Mouse (Mus musculus): ENCODE results near the gene Dapk1. TPM values are rescaled to one million over a fixed set of nuclear protein-coding genes. Genes with fewer than 3 reads are reported as not detected.

Gene Dapk1
- polyA plus RNA-seq, 1 experiment from 2014 or later, result 33.2 TPM

DNA sequence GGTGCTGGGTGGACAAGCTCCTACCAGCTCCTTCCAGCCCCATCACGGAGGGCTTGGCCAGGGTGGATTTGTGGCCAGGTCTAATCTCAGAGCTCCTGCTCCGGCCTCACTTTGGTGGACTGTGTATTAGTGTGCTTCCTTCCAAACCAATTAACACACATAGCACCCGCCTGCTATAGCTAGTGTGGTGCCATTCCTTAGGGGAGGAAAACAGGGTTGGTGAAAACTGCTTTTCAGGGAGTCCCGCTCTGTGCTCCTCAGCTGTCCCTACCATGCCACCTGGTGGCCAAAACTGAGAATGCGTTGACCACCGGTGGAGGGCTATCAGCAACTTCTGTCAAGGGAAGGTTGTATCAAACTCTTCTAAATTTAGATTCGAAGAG, 142.3 kb downstream of the Dapk1 start:
- Histone ChIP-seq H3K4me3 (ENCODE audit: low read length) (no peak overlapping the region), H3K36me3 (ENCODE audit: control insufficient read depth, insufficient read depth, low read length) (peaks cover 9% of the 10 kb centered on the region; the same call in 1 of the 2 replicates), H3K27ac (ENCODE audit: low read depth, low read length) (no peak overlapping the region), H3K4me2 (ENCODE audit: low read length) (no peak overlapping the region), H3K4me1 (ENCODE audit: control insufficient read depth, insufficient read depth, low read depth, low read length) (peaks cover 3% of the 10 kb centered on the region; the same call in 1 of the 2 replicates), H3K9me3 (ENCODE audit: control insufficient read depth, low read length) (no peaks in the 10 kb centered on the region), H3K9ac (ENCODE audit: low read depth, low read length) (no peak overlapping the region), H3K27me3 (replicated peaks; ENCODE audit: control insufficient read depth, insufficient read depth, low read length) (no peaks in the 10 kb centered on the region)
- peak; percentile 67 for ATAC-seq
- WGBS, result 35% methylated on average over 7 of the region's 7 CpGs

DNA sequence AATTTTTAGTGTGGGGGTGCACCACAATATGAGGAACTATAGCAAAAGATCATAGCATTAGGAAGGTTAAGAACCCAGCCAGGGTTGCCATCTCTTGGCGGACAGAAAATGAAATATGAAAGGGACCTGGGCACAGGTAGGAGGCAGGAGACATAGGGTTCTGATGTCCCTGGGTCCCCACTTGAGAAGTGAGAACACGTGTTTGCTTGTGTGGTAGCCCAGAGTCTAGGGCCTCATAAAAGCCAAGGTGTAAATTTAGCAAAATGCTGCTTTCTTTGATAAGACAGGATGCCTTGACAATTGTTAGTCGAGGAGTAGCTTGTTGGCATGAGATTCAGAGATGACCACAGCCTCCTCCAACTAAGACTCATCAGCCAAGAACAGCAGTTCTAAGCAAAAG, 143.0 kb downstream of the Dapk1 start:
- Histone ChIP-seq H3K4me2 (ENCODE audit: low read length) (no peak overlapping the region), H3K9ac (ENCODE audit: low read depth, low read length) (no peak overlapping the region), H3K27ac (ENCODE audit: low read depth, low read length) (no peak overlapping the region), H3K4me3 (ENCODE audit: low read length) (no peak overlapping the region), H3K9me3 (ENCODE audit: control insufficient read depth, low read length) (no peaks in the 10 kb centered on the region), H3K4me1 (ENCODE audit: control insufficient read depth, insufficient read depth, low read depth, low read length) (peaks cover 3% of the 10 kb centered on the region; the same call in 1 of the 2 replicates), H3K27me3 (replicated peaks; ENCODE audit: control insufficient read depth, insufficient read depth, low read length) (no peaks in the 10 kb centered on the region), H3K36me3 (ENCODE audit: control insufficient read depth, insufficient read depth, low read length) (peaks cover 9% of the 10 kb centered on the region; the same call in 1 of the 2 replicates)
- no peak for ATAC-seq
- WGBS, result 96% methylated on average over 3 of the region's 3 CpGs

DNA sequence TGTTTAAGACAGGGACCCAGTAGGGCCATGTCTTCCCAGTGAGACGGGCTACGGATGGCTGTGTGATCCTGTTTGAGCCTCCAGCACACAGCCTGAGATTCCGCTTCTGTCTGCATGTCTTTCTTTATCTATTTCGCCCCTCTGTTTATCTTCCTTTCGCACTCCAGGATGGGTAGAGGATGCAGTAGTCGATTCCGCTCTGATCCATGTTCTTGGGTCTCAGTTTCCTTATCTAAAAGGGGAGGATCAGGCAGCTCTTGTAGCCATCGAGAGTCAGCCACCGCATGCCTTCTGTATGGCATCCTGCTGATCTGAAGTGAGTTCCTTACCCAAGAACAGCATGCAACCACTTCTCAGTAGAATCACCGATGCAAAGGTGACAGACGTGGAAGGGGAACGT, 143.6 kb downstream of the Dapk1 start:
- H3K4me1 ChIP-seq (ENCODE audit: control insufficient read depth, insufficient read depth, low read depth, low read length), result peaks cover 3% of the 10 kb centered on the region; the same call in 1 of the 2 replicates
- H3K27me3 ChIP-seq (replicated peaks; ENCODE audit: control insufficient read depth, insufficient read depth, low read length), result no peaks in the 10 kb centered on the region
- no peak overlapping the region for H3K4me3 ChIP-seq (ENCODE audit: low read length)
- 90% methylated on average over 12 of the region's 12 CpGs for WGBS
- no peaks in the 10 kb centered on the region for H3K9me3 ChIP-seq (ENCODE audit: control insufficient read depth, low read length)
- no peak overlapping the region for H3K27ac ChIP-seq (ENCODE audit: low read depth, low read length)
- no peak for ATAC-seq
- no peak overlapping the region for H3K9ac ChIP-seq (ENCODE audit: low read depth, low read length)
- H3K36me3 ChIP-seq (ENCODE audit: control insufficient read depth, insufficient read depth, low read length), result peaks cover 2% of the 10 kb centered on the region; the same call in 1 of the 2 replicates
- H3K4me2 ChIP-seq (ENCODE audit: low read length), result no peak overlapping the region

DNA sequence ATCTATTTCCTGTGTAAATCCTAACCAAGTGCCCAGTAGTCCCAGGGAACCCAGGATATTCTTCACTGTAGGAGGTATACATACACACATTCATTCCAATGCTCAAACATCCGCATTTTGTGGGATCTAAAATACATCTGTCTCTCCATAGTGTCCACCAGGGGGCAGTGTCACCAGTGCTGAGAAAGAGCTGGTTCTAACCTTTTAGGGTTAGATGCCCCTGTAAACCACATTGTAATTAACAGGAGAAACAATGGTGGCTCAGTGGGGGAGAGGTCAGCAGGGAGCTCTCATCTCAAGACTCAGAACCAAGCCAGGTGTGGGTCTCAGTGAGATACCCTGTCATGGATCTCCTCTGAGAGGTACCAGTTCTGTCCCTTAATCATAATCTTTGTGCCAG, 144.5 kb downstream of the Dapk1 start:
- Histone ChIP-seq H3K9me3 (ENCODE audit: control insufficient read depth, low read length) (no peaks in the 10 kb centered on the region), H3K4me1 (ENCODE audit: control insufficient read depth, insufficient read depth, low read depth, low read length) (peaks cover 3% of the 10 kb centered on the region; the same call in 1 of the 2 replicates), H3K4me2 (ENCODE audit: low read length) (no peak overlapping the region), H3K4me3 (ENCODE audit: low read length) (no peak overlapping the region), H3K27me3 (replicated peaks; ENCODE audit: control insufficient read depth, insufficient read depth, low read length) (no peaks in the 10 kb centered on the region), H3K36me3 (ENCODE audit: control insufficient read depth, insufficient read depth, low read length) (peaks cover 4% of the 10 kb centered on the region), H3K9ac (ENCODE audit: low read depth, low read length) (no peak overlapping the region), H3K27ac (ENCODE audit: low read depth, low read length) (no peak overlapping the region)
- 44% methylated on average over 1 of the region's 1 CpGs for WGBS
- ATAC-seq, result no peak

DNA sequence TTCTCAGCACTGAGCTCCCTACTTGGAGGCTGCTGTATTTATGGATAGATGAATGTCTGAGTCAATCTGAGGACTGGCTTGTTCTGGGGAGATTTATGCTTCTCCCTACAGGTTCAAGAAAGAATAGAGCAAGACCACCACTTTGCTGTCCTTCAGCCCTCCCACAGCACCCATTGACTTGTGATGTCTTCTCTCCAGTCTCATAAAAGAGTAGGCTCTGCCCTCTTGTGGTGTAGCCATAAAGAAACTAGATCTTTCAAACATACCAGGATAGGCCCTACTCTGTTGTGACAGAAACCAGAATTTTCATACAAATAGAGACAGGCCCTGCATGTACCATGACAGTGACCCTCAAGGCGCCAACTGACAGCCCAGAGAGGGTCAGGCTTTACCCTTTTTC, 145.5 kb downstream of the Dapk1 start:
- Histone ChIP-seq H3K27ac (ENCODE audit: low read depth, low read length) (no peak overlapping the region), H3K4me2 (ENCODE audit: low read length) (no peak overlapping the region), H3K27me3 (replicated peaks; ENCODE audit: control insufficient read depth, insufficient read depth, low read length) (no peaks in the 10 kb centered on the region), H3K9ac (ENCODE audit: low read depth, low read length) (no peak overlapping the region), H3K4me1 (ENCODE audit: control insufficient read depth, insufficient read depth, low read depth, low read length) (peaks cover 3% of the 10 kb centered on the region; the same call in 1 of the 2 replicates), H3K36me3 (ENCODE audit: control insufficient read depth, insufficient read depth, low read length) (peaks cover 9% of the 10 kb centered on the region), H3K4me3 (ENCODE audit: low read length) (no peak overlapping the region), H3K9me3 (ENCODE audit: control insufficient read depth, low read length) (no peaks in the 10 kb centered on the region)
- ATAC-seq, result no peak
- WGBS, result 89% methylated on average over 1 of the region's 1 CpGs

DNA sequence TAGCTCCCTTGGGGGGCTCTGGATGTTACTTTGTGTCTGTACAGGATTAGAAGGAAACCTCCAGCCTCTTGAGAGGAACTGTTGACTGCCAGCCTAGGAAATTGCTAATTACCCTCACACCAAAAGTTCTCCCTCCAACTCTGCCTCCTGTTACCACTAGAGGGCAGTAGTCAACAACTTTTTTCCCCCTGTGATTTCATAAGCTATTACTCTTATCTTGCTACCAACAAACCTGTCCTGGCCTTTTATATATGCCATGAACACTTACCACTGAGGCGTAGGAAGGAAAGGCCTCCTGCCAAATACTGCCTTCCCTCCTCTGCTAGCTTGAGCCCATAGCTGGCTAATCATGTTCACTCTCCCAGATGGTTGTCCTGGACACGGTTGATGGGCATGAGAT, 146.8 kb downstream of the Dapk1 start:
- ATAC-seq, result no peak
- H3K36me3 ChIP-seq (ENCODE audit: control insufficient read depth, insufficient read depth, low read length), result peaks cover 23% of the 10 kb centered on the region

DNA sequence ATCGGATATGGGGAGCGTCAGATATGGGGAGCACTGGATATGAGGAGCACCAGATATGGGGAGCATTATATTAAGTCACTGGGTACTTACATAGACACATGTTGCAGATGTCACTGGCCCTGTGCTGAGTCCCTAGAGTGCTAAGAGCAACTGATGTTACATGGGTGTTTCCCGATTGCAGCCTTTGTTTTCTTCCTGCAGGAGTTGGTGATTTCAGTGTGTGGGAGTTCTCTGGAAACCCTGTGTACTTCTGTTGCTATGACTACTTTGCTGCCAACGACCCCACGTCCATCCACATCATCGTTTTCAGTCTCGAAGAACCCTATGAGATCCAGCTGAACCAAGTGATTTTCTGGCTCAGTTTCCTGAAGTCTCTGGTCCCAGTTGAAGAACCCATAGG, 149.2 kb downstream of the Dapk1 start:
- Histone ChIP-seq H3K27me3 (replicated peaks; ENCODE audit: control insufficient read depth, insufficient read depth, low read length) (no peaks in the 10 kb centered on the region), H3K9ac (ENCODE audit: low read depth, low read length) (no peak overlapping the region), H3K4me3 (ENCODE audit: low read length) (no peak overlapping the region), H3K9me3 (ENCODE audit: control insufficient read depth, low read length) (peaks cover 2% of the 10 kb centered on the region; the same call in 1 of the 2 replicates), H3K4me2 (ENCODE audit: low read length) (no peak overlapping the region), H3K4me1 (ENCODE audit: control insufficient read depth, insufficient read depth, low read depth, low read length) (no peaks in the 10 kb centered on the region), H3K27ac (ENCODE audit: low read depth, low read length) (no peak overlapping the region), H3K36me3 (ENCODE audit: control insufficient read depth, insufficient read depth, low read length) (peaks cover 26% of the 10 kb centered on the region)
- 89% methylated on average over 7 of the region's 7 CpGs for WGBS
- no peak for ATAC-seq

More for the DNA sequence above, 146.8 kb downstream of the Dapk1 start:
- Histone ChIP-seq H3K4me2 (ENCODE audit: low read length) (no peak overlapping the region), H3K4me1 (ENCODE audit: control insufficient read depth, insufficient read depth, low read depth, low read length) (peaks cover 3% of the 10 kb centered on the region; the same call in 1 of the 2 replicates), H3K9me3 (ENCODE audit: control insufficient read depth, low read length) (peaks cover 2% of the 10 kb centered on the region; the same call in 1 of the 2 replicates), H3K4me3 (ENCODE audit: low read length) (no peak overlapping the region), H3K27me3 (replicated peaks; ENCODE audit: control insufficient read depth, insufficient read depth, low read length) (no peaks in the 10 kb centered on the region), H3K9ac (ENCODE audit: low read depth, low read length) (no peak overlapping the region), H3K27ac (ENCODE audit: low read depth, low read length) (no peak overlapping the region)
- 87% methylated on average over 2 of the region's 2 CpGs for WGBS

DNA sequence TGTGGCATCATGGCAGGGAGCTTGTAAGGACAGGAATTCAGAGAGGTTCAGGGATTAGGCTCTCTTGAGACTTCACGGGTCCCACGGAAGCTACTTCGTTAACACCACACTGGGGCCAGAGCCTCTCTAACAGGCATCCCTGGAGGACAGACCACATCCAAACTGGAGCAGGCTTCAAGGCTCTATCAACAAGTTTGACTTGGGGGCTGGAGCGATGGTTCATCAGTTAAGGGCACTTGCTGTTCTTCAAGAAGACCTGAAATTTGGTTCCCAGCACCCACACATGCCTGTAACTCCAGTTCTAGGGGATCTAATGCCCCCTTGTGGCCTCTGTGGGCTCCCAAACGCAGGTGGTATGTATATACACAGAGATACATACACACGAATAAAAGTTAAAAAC, 151.5 kb downstream of the Dapk1 start:
- WGBS, result over 99% methylated on average over 6 of the region's 6 CpGs
- Histone ChIP-seq H3K27ac (ENCODE audit: low read depth, low read length) (no peak overlapping the region), H3K27me3 (replicated peaks; ENCODE audit: control insufficient read depth, insufficient read depth, low read length) (no peaks in the 10 kb centered on the region), H3K4me3 (ENCODE audit: low read length) (no peak overlapping the region), H3K9me3 (ENCODE audit: control insufficient read depth, low read length) (peaks cover 2% of the 10 kb centered on the region; the same call in 1 of the 2 replicates), H3K36me3 (ENCODE audit: control insufficient read depth, insufficient read depth, low read length) (peaks cover 34% of the 10 kb centered on the region), H3K9ac (ENCODE audit: low read depth, low read length) (no peak overlapping the region), H3K4me1 (ENCODE audit: control insufficient read depth, insufficient read depth, low read depth, low read length) (no peaks in the 10 kb centered on the region), H3K4me2 (ENCODE audit: low read length) (no peak overlapping the region)
- no peak for ATAC-seq

DNA sequence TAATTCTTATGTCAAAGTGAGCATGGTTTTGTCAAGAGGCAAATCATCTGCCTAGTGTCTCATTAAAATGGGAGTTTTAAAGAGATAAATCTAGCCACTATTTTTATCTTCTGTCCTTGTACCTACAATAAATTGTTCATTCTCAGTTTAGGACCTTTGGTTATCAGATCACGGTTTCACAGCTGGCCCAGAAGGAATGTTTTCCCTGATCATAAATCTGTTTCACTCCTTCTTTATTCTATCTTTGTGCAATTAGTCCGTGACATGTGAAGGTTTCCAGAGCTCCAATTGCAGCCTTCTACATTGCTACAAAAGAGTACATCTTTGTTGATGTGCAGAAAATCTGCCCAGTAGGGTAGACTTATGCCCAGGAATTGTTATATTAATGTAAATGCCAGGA, 153.5 kb downstream of the Dapk1 start:
- Histone ChIP-seq H3K9ac (ENCODE audit: low read depth, low read length) (no peak overlapping the region), H3K4me1 (ENCODE audit: control insufficient read depth, insufficient read depth, low read depth, low read length) (no peaks in the 10 kb centered on the region), H3K4me2 (ENCODE audit: low read length) (no peak overlapping the region), H3K9me3 (ENCODE audit: control insufficient read depth, low read length) (peaks cover 2% of the 10 kb centered on the region; the same call in 1 of the 2 replicates), H3K27ac (ENCODE audit: low read depth, low read length) (no peak overlapping the region), H3K4me3 (ENCODE audit: low read length) (no peak overlapping the region), H3K27me3 (replicated peaks; ENCODE audit: control insufficient read depth, insufficient read depth, low read length) (no peaks in the 10 kb centered on the region), H3K36me3 (ENCODE audit: control insufficient read depth, insufficient read depth, low read length) (peaks cover 36% of the 10 kb centered on the region)
- no peak for ATAC-seq
- WGBS, result 83% methylated on average over 2 of the region's 2 CpGs

DNA sequence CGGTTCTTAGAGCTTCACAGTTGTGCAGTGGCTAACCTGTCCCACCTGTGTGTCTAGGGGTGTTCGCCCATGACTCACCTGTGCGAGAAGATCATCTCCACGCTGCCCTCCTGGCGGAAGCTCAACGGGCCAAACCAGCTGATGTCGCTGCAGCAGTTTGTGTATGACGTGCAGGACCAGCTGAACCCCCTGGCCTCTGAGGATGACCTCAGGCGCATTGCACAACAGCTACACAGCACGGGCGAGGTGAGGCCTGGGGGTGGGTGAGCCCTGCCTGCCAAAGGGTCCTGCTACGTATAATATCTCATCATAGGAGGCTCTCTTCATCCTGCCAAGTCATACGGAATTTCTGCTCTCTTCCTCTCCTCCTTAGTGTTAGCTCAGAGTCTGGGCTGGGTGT, 155.5 kb downstream of the Dapk1 start:
- Histone ChIP-seq H3K4me3 (ENCODE audit: low read length) (no peak overlapping the region), H3K9me3 (ENCODE audit: control insufficient read depth, low read length) (peaks cover 2% of the 10 kb centered on the region; the same call in 1 of the 2 replicates), H3K27ac (ENCODE audit: low read depth, low read length) (no peak overlapping the region), H3K4me2 (ENCODE audit: low read length) (no peak overlapping the region), H3K36me3 (ENCODE audit: control insufficient read depth, insufficient read depth, low read length) (peaks cover 41% of the 10 kb centered on the region), H3K9ac (ENCODE audit: low read depth, low read length) (no peak overlapping the region), H3K4me1 (ENCODE audit: control insufficient read depth, insufficient read depth, low read depth, low read length) (no peaks in the 10 kb centered on the region), H3K27me3 (replicated peaks; ENCODE audit: control insufficient read depth, insufficient read depth, low read length) (no peaks in the 10 kb centered on the region)
- 88% methylated on average over 13 of the region's 13 CpGs for WGBS
- no peak for ATAC-seq
